Mouse (Mus musculus): ENCODE measurements around the gene Relt. TPM values are rescaled to one million over a fixed set of nuclear protein-coding genes. Genes with fewer than 3 reads are reported as not detected.
"Not testable (repeated sequence)": the region's sequence is repeated elsewhere in the genome, so short reads cannot be mapped to it uniquely, and the experiment has no call there.

Relt gene
- polyA plus RNA-seq, 1 experiment, result 0.36 TPM

- no peak overlapping the region for H3K27ac ChIP-seq (replicated peaks; ENCODE audit: low read depth, low read length)
These were observed 3.4 kb upstream of the Relt start for GRCm38 (mm10) chr7:100866675-100867074.

GRCm38 (mm10) chr7:100862353-100862752 lies 893 bp downstream of the Relt start:
- H3K27ac ChIP-seq (replicated peaks; ENCODE audit: low read depth, low read length), result no peak overlapping the region

More at GRCm38 (mm10) chr7:100866675-100867074, 3.4 kb upstream of the Relt start:
- H3K4me3 ChIP-seq (ENCODE audit: insufficient read depth, low read depth, low read length), result no peak overlapping the region
- peaks cover under 1% of the 10 kb centered on the region; the same call in 1 of the 2 replicates for H3K4me1 ChIP-seq (ENCODE audit: control insufficient read depth, insufficient read depth, insufficient read length, low read length)

GRCm38 (mm10) chr7:100861209-100861608 lies 2.0 kb downstream of the Relt start:
- Histone ChIP-seq H3K4me3 (ENCODE audit: insufficient read depth, low read depth, low read length) (no peak overlapping the region), H3K27ac (replicated peaks; ENCODE audit: low read depth, low read length) (no peak overlapping the region), H3K4me1 (ENCODE audit: control insufficient read depth, insufficient read depth, insufficient read length, low read length) (no peaks in the 10 kb centered on the region)

More at GRCm38 (mm10) chr7:100862353-100862752, 893 bp downstream of the Relt start:
- Histone ChIP-seq H3K4me3 (ENCODE audit: insufficient read depth, low read depth, low read length) (peak overlapping the region; percentile 65), H3K4me1 (ENCODE audit: control insufficient read depth, insufficient read depth, insufficient read length, low read length) (no peaks in the 10 kb centered on the region)

GRCm38 (mm10) chr7:100860450-100860849 lies 2.8 kb downstream of the Relt start:
- Histone ChIP-seq H3K27ac (replicated peaks; ENCODE audit: low read depth, low read length) (no peak overlapping the region), H3K4me1 (ENCODE audit: control insufficient read depth, insufficient read depth, insufficient read length, low read length) (no peaks in the 10 kb centered on the region), H3K4me3 (ENCODE audit: insufficient read depth, low read depth, low read length) (no peak overlapping the region)

GRCm38 (mm10) chr7:100855795-100856573 lies 7.3 kb downstream of the Relt start:
- Histone ChIP-seq H3K4me1 (ENCODE audit: control insufficient read depth, insufficient read depth, insufficient read length, low read length) (peaks cover 5% of the 10 kb centered on the region; the same call in 1 of the 2 replicates), H3K27ac (replicated peaks; ENCODE audit: low read depth, low read length) (peak overlapping the region; percentile 62), H3K4me3 (ENCODE audit: insufficient read depth, low read depth, low read length) (no peak overlapping the region)

- Histone ChIP-seq H3K4me1 (ENCODE audit: control insufficient read depth, insufficient read depth, insufficient read length, low read length) (peaks cover 5% of the 10 kb centered on the region; the same call in 1 of the 2 replicates), H3K27ac (replicated peaks; ENCODE audit: low read depth, low read length) (peak overlapping the region; percentile 36), H3K4me3 (ENCODE audit: insufficient read depth, low read depth, low read length) (0 out of 2 replicates have a peak overlapping the region, but pooled peaks have one; percentile 7)
These were observed 7.9 kb downstream of the Relt start for GRCm38 (mm10) chr7:100855300-100855699.

- Histone ChIP-seq H3K4me1 (ENCODE audit: control insufficient read depth, insufficient read depth, insufficient read length, low read length) (peaks cover 5% of the 10 kb centered on the region; the same call in 1 of the 2 replicates), H3K4me3 (ENCODE audit: insufficient read depth, low read depth, low read length) (0 out of 2 replicates have a peak overlapping the region, but pooled peaks have one; percentile 7), H3K27ac (replicated peaks; ENCODE audit: low read depth, low read length) (no peak overlapping the region; the same call in 1 of the 2 replicates)
These were observed 8.4 kb downstream of the Relt start for GRCm38 (mm10) chr7:100854861-100855260.

GRCm38 (mm10) chr7:100854137-100854814 lies 9.0 kb downstream of the Relt start:
- Histone ChIP-seq H3K4me1 (ENCODE audit: control insufficient read depth, insufficient read depth, insufficient read length, low read length) (peaks cover 5% of the 10 kb centered on the region; the same call in 1 of the 2 replicates), H3K27ac (replicated peaks; ENCODE audit: low read depth, low read length) (no peak overlapping the region), H3K4me3 (ENCODE audit: insufficient read depth, low read depth, low read length) (no peak overlapping the region)

GRCm38 (mm10) chr7:100853396-100853795 lies 9.8 kb downstream of the Relt start:
- Histone ChIP-seq H3K27ac (replicated peaks; ENCODE audit: low read depth, low read length) (no peak overlapping the region), H3K4me3 (ENCODE audit: insufficient read depth, low read depth, low read length) (no peak overlapping the region), H3K4me1 (ENCODE audit: control insufficient read depth, insufficient read depth, insufficient read length, low read length) (peaks cover 5% of the 10 kb centered on the region; the same call in 1 of the 2 replicates)

- Histone ChIP-seq H3K4me3 (ENCODE audit: insufficient read depth, low read depth, low read length) (no peak overlapping the region), H3K27ac (replicated peaks; ENCODE audit: low read depth, low read length) (no peak overlapping the region), H3K4me1 (ENCODE audit: control insufficient read depth, insufficient read depth, insufficient read length, low read length) (peaks cover 5% of the 10 kb centered on the region; the same call in 1 of the 2 replicates)
These were observed 11.5 kb downstream of the Relt start for GRCm38 (mm10) chr7:100851481-100852356.

GRCm38 (mm10) chr7:100849508-100849907 lies 13.7 kb downstream of the Relt start:
- Histone ChIP-seq H3K4me3 (ENCODE audit: insufficient read depth, low read depth, low read length) (no peak overlapping the region), H3K27ac (replicated peaks; ENCODE audit: low read depth, low read length) (no peak overlapping the region)

GRCm38 (mm10) chr7:100848744-100849143 lies 14.5 kb downstream of the Relt start:
- H3K27ac ChIP-seq (replicated peaks; ENCODE audit: low read depth, low read length), result no peak overlapping the region
- no peaks in the 10 kb centered on the region for H3K4me1 ChIP-seq (ENCODE audit: control insufficient read depth, insufficient read depth, insufficient read length, low read length)
- no peak overlapping the region for H3K4me3 ChIP-seq (ENCODE audit: insufficient read depth, low read depth, low read length)

More at GRCm38 (mm10) chr7:100849508-100849907, 13.7 kb downstream of the Relt start:
- H3K4me1 ChIP-seq (ENCODE audit: control insufficient read depth, insufficient read depth, insufficient read length, low read length), result peaks cover 5% of the 10 kb centered on the region; the same call in 1 of the 2 replicates

- Histone ChIP-seq H3K27ac (replicated peaks; ENCODE audit: low read depth, low read length) (no peak overlapping the region), H3K4me1 (ENCODE audit: control insufficient read depth, insufficient read depth, insufficient read length, low read length) (no peaks in the 10 kb centered on the region), H3K4me3 (ENCODE audit: insufficient read depth, low read depth, low read length) (no peak overlapping the region)
These were observed 16.1 kb downstream of the Relt start for GRCm38 (mm10) chr7:100847131-100847530.

GRCm38 (mm10) chr7:100846033-100846432 lies 17.2 kb downstream of the Relt start:
- H3K27ac ChIP-seq (replicated peaks; ENCODE audit: low read depth, low read length), result not testable (repeated sequence)

More at GRCm38 (mm10) chr7:100846033-100846432, 17.2 kb downstream of the Relt start:
- H3K4me1 ChIP-seq (ENCODE audit: control insufficient read depth, insufficient read depth, insufficient read length, low read length); H3K4me3 ChIP-seq (ENCODE audit: insufficient read depth, low read depth, low read length): not testable (repeated sequence)
